Mouse (Mus musculus) liver, postnatal 0 days (tissue): ENCODE data around the gene Capns1. TPM values are rescaled to one million over a fixed set of nuclear protein-coding genes. Genes with fewer than 3 reads are reported as not detected.

Experiments
- ATAC-seq: fragments of 200-750 bp; cut with Nextera tagmentation; 2 replicates; pipeline ENCODE4 v1.8.0; 2017; ENCODE audit warnings: mild to moderate bottlenecking, moderate library complexity
- DNase-seq: peaks from one replicate; pipeline ENCODE4 v3.0.0-alpha.2; 2016
- H3K27ac ChIP-seq: fragments of 300-500 bp; sonication (generic); 2 replicates; pipeline ENCODE4 v1.5.1; 2014; ENCODE audit warnings: antibody characterized with exemption, moderate library complexity, mild to moderate bottlenecking, low read depth
- H3K27me3 ChIP-seq: fragments of 300-500 bp; sonication (generic); 2 replicates; pipeline ENCODE4 v1.6.1; 2014; ENCODE audit warnings: low read length, control low read depth, mixed read lengths; ENCODE audit not compliant: insufficient read depth
- H3K36me3 ChIP-seq: fragments of 300-500 bp; sonication (generic); replicated peaks from 2 replicates; pipeline ENCODE4 v1.6.1; 2014; ENCODE audit warnings: mild to moderate bottlenecking, control low read depth, low read length, moderate library complexity, mixed read lengths; ENCODE audit not compliant: insufficient read depth
- H3K4me1 ChIP-seq: fragments of 300-500 bp; sonication (generic); 2 replicates; pipeline ENCODE4 v1.6.1; 2014; ENCODE audit warnings: antibody characterized with exemption, mild to moderate bottlenecking, control low read depth; ENCODE audit not compliant: insufficient read depth
- H3K4me2 ChIP-seq: fragments of 300-500 bp; sonication (generic); 2 replicates; pipeline ENCODE4 v1.6.1; 2014; ENCODE audit warnings: low read depth, mild to moderate bottlenecking, low read length, moderate library complexity, mixed read lengths
- H3K4me3 ChIP-seq: fragments of 300-500 bp; sonication (generic); 2 replicates; pipeline ENCODE4 v1.5.1; 2014; ENCODE audit warnings: low read depth, low read length
- H3K9ac ChIP-seq: fragments of 300-500 bp; sonication (generic); replicated peaks from 2 replicates; pipeline ENCODE4 v1.6.1; 2014; ENCODE audit warnings: mild to moderate bottlenecking, moderate library complexity
- H3K9me3 ChIP-seq: fragments of 300-500 bp; sonication (generic); 2 replicates; pipeline ENCODE4 v1.6.1; 2016; ENCODE audit warnings: mild to moderate bottlenecking, control low read depth, low read length, mixed read lengths
- CTCF ChIP-seq: sonication (generic); IDR thresholded peaks from 2 replicates; pipeline ENCODE4 v1.5.1; 2016; ENCODE audit warnings: antibody characterized with exemption, low read depth
- EP300 ChIP-seq: IDR thresholded peaks from 2 replicates; pipeline ENCODE4 v1.6.1; 2016; ENCODE audit warnings: antibody characterized with exemption, low read depth, mild to moderate bottlenecking
- WGBS: fragments of 180-500 bp; shearing (Covaris S2); extraction: QIAGEN DNeasy Blood & Tissue Kit; methylation state at CpG from one replicate; pipeline ENCODE4 v1.1.7; 2014; ENCODE audit not compliant: insufficient replicate concordance; 5-methylcytosine and 5-hydroxymethylcytosine counted together
- polyA plus RNA-seq: library from polyadenylated mRNA; unstranded; fragments of >200 nt; fragmentation: Nextera tagmentation; extraction: Ambion mirVana; gene quantifications from 2 replicates; pipeline ENCODE4 v1.2.1, GENCODE M21; 2015

The Capns1 gene
- polyA plus RNA-seq, 1 experiment from 2014 or later = 30.2 TPM

DNA sequence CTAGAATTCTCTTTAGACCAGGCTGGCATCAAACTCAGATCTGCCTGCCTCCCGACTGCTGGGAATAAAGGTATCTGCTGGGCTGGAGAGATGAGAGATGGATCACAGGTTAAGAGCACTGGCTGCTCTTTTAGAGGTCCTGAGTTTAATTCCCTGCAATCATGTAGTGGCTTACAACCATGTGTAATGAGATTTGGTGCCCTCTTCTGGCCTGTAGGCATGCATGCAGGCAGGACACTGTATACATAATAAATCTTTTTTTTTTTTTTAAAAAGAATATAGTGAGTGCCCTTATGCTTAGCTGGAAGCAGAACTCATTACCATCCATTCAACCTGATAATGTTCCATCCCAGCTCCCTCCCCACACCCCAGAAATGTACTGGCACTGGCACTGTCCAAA is 44.6 kb downstream of the Capns1 start:
- WGBS = 88% methylated on average over 1 of the region's 1 CpGs
- TF ChIP-seq CTCF = peak; percentile 24; the same call in 1 of the 2 replicates
- TF ChIP-seq EP300 = no peak
- Histone ChIP-seq H3K27ac (no peak overlapping the region), H3K36me3 (peaks cover 21% of the 10 kb centered on the region), H3K4me3 (no peak overlapping the region), H3K4me2 (no peak overlapping the region), H3K9me3 (peaks cover 52% of the 10 kb centered on the region), H3K9ac (no peak overlapping the region), H3K27me3 (no peaks in the 10 kb centered on the region), H3K4me1 (no peaks in the 10 kb centered on the region)
- ATAC-seq (no peak), DNase-seq (no peak)

DNA sequence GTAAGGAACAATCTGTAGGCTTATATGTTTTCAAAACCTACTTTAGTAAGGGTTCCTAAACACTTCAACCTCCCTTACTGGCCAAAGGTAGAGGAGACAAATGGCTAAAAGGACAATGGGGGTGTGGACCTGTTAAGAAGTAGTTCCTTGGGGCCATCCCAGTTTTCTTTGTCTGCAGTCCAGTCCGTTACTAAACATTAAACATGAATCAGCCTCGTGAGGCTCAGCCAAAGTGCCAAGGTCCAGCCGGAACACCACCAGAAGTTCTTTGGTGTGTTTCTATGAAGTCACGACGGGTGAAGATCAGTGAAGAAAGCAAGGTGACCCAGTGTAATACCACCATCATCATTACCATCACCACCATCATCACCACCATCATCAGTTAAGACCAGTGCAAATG is 51.6 kb downstream of the Capns1 start:
- H3K4me1 ChIP-seq = 0 out of 2 replicates have a peak, but pooled peaks cover 2% of the 10 kb centered on the region
- H3K4me2 ChIP-seq = no peak overlapping the region
- WGBS = 88% methylated on average over 5 of the region's 5 CpGs
- H3K27ac ChIP-seq = no peak overlapping the region
- no peak overlapping the region for H3K9ac ChIP-seq
- no peaks in the 10 kb centered on the region for H3K36me3 ChIP-seq
- ATAC-seq = no peak
- no peak overlapping the region for H3K4me3 ChIP-seq
- H3K27me3 ChIP-seq = no peaks in the 10 kb centered on the region
- TF ChIP-seq EP300 (no peak), CTCF (no peak)
- peaks cover 29% of the 10 kb centered on the region for H3K9me3 ChIP-seq
- no peak for DNase-seq

- Histone ChIP-seq H3K9me3 (peaks cover 9% of the 10 kb centered on the region), H3K4me1 (0 out of 2 replicates have a peak, but pooled peaks cover 2% of the 10 kb centered on the region), H3K36me3 (no peaks in the 10 kb centered on the region), H3K4me3 (peak overlapping the region; percentile 57), H3K9ac (peak overlapping the region; percentile 58; the same call in 1 of the 2 replicates), H3K27me3 (no peaks in the 10 kb centered on the region), H3K4me2 (peak overlapping the region; percentile 80), H3K27ac (no peak overlapping the region)
- no peak for TF ChIP-seq CTCF
- no peak for TF ChIP-seq EP300
- WGBS = 3% methylated on average over 35 of the region's 35 CpGs
- peak; percentile 85 for ATAC-seq
- DNase-seq = peak; percentile 76
Measured at GRCm38 (mm10) chr7:30143555-30144209, 54.9 kb downstream of the Capns1 start.

GRCm38 (mm10) chr7:30143170-30143554 is 55.4 kb downstream of the Capns1 start:
- 14% methylated on average over 8 of the region's 8 CpGs for WGBS
- Histone ChIP-seq H3K4me1 (0 out of 2 replicates have a peak, but pooled peaks cover 2% of the 10 kb centered on the region), H3K27me3 (no peaks in the 10 kb centered on the region), H3K9ac (peak overlapping the region; percentile 58; the same call in 1 of the 2 replicates), H3K4me2 (peak overlapping the region; percentile 80), H3K27ac (no peak overlapping the region), H3K9me3 (peaks cover 5% of the 10 kb centered on the region), H3K36me3 (no peaks in the 10 kb centered on the region), H3K4me3 (peak overlapping the region; percentile 57)
- ATAC-seq (no peak), DNase-seq (no peak)
- TF ChIP-seq EP300 (no peak), CTCF (no peak)

Other genes with a start within 250 kb of the Capns1 start
- gene Zfp74, start 244.7 kb downstream of the Capns1 start, polyA plus RNA-seq = 1.1 and 1.8 TPM in 2 replicates
- gene Zfp568, start 214.9 kb downstream of the Capns1 start, polyA plus RNA-seq = 5.5 and 6.4 TPM in 2 replicates
- 0.31 and 0.36 TPM in 2 replicates for gene Zfp14, start 147.4 kb downstream of the Capns1 start, polyA plus RNA-seq
- 0.54 and 0.68 TPM in 2 replicates for gene Zfp82, start 125.9 kb downstream of the Capns1 start, polyA plus RNA-seq
- not detected in 2 replicates for gene Gm26920, start 108.4 kb downstream of the Capns1 start, polyA plus RNA-seq
- gene Zfp566, start 108.3 kb downstream of the Capns1 start, polyA plus RNA-seq = 1.2 and 1.7 TPM in 2 replicates
- gene Zfp260, start 104.0 kb downstream of the Capns1 start, polyA plus RNA-seq = 10.1 and 10.7 TPM in 2 replicates
- 0.54 and 0.75 TPM in 2 replicates for gene Zfp382, start 76.9 kb downstream of the Capns1 start, polyA plus RNA-seq
- gene Zfp146, start 29.1 kb downstream of the Capns1 start, polyA plus RNA-seq = 2.1 and 3.1 TPM in 2 replicates
- gene Cox7a1, start 14.7 kb downstream of the Capns1 start, polyA plus RNA-seq = 7.0 and 15.1 TPM in 2 replicates
- 42.9 and 43.3 TPM in 2 replicates for gene Polr2i, start 33.1 kb upstream of the Capns1 start, polyA plus RNA-seq
- gene Tbcb, start 33.5 kb upstream of the Capns1 start, polyA plus RNA-seq = 41.8 and 42.1 TPM in 2 replicates
- not detected in 2 replicates for gene Ovol3, start 36.9 kb upstream of the Capns1 start, polyA plus RNA-seq
- gene Thap8, start 81.3 kb upstream of the Capns1 start, polyA plus RNA-seq = 0.08 and 0.15 TPM in 2 replicates
- gene Wdr62, start 81.6 kb upstream of the Capns1 start, polyA plus RNA-seq = 3.1 and 3.4 TPM in 2 replicates
- 0.34 and 0.59 TPM in 2 replicates for gene Clip3, start 92.9 kb upstream of the Capns1 start, polyA plus RNA-seq
- gene Alkbh6, start 109.9 kb upstream of the Capns1 start, polyA plus RNA-seq = 23.1 and 23.9 TPM in 2 replicates
- gene Syne4, start 116.0 kb upstream of the Capns1 start, polyA plus RNA-seq = 11.4 and 12.8 TPM in 2 replicates
- not detected in 2 replicates for gene E130208F15Rik, start 122.9 kb upstream of the Capns1 start, polyA plus RNA-seq
- gene Sdhaf1, start 125.1 kb upstream of the Capns1 start, polyA plus RNA-seq = 14.0 TPM in 2 replicates
- 7.4 and 8.3 TPM in 2 replicates for gene Lrfn3, start 164.0 kb upstream of the Capns1 start, polyA plus RNA-seq
- gene Tyrobp, start 214.9 kb upstream of the Capns1 start, polyA plus RNA-seq = 221 and 231 TPM in 2 replicates
- gene Hcst, start 221.0 kb upstream of the Capns1 start, polyA plus RNA-seq = 17.4 and 17.6 TPM in 2 replicates
- 1.7 and 2.3 TPM in 2 replicates for gene Nfkbid, start 222.9 kb upstream of the Capns1 start, polyA plus RNA-seq
- 1.2 and 1.6 TPM in 2 replicates for gene Aplp1, start 246.7 kb upstream of the Capns1 start, polyA plus RNA-seq